Mouse (Mus musculus): ENCODE results near the gene Cfc1.
"Not testable (repeated sequence)": the region's sequence is repeated elsewhere in the genome, so short reads cannot be mapped to it uniquely, and the experiment has no call there.

DNA sequence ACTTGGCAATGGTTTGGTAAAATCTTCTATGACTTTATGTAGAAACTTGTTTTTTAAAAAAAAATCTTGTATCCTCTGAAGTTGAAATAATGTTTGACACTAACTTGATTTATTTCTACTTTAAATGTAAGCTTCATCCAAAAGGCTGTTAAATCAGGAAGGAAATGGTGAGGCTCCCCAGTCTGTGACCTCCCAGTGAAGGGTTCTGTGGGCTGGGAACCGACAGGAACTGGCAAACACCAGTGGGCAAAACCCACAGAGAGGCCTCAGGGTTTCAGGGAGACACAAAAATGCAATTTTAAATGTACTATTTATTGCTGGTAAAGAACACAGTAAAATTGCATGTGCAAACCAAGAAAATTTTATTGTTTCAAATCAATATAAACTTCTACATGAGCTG lies 17.7 kb upstream of the Cfc1 start:
- TF ChIP-seq POLR2A (IDR thresholded peaks at IDR 0.05; ENCODE audit: low read depth, low read length); CTCF (conservative IDR thresholded peaks at IDR 0.05; ENCODE audit: insufficient read depth, insufficient read length, low read depth, low read length): not testable (repeated sequence)

Measured in kidney, adult 2 months (tissue).